Mouse (Mus musculus): Measurements from ENCODE around the gene Hap1.

Gene Hap1

GRCm38 (mm10) chr11:100355972-100356818, at the start of gene Hap1:
Gene Hap1 (minus strand): TSS chr11:100356128.
- DNase-seq (ENCODE audit: low read depth, low spot score) = peak; percentile 47

- no peak for DNase-seq (ENCODE audit: low read depth, low spot score)
Measured at GRCm38 (mm10) chr11:100404456-100405074, 48.6 kb upstream of the Hap1 start.

GRCm38 (mm10) chr11:100403445-100404134, 47.7 kb upstream of the Hap1 start:
- no peak for DNase-seq (ENCODE audit: low read depth, low spot score)

- no peak for DNase-seq (ENCODE audit: low read depth, low spot score)
Measured at GRCm38 (mm10) chr11:100402682-100403081, 46.8 kb upstream of the Hap1 start.

- DNase-seq (ENCODE audit: low read depth, low spot score) = no peak
Measured at GRCm38 (mm10) chr11:100402240-100402639, 46.3 kb upstream of the Hap1 start.

GRCm38 (mm10) chr11:100400842-100401241, 44.9 kb upstream of the Hap1 start:
- no peak for DNase-seq (ENCODE audit: low read depth, low spot score)

GRCm38 (mm10) chr11:100399727-100400538, 44.0 kb upstream of the Hap1 start:
- DNase-seq (ENCODE audit: low read depth, low spot score) = no peak

- no peak for DNase-seq (ENCODE audit: low read depth, low spot score)
Measured at GRCm38 (mm10) chr11:100399320-100399719, 43.4 kb upstream of the Hap1 start.

GRCm38 (mm10) chr11:100398517-100398916, 42.6 kb upstream of the Hap1 start:
- no peak for DNase-seq (ENCODE audit: low read depth, low spot score)

- DNase-seq (ENCODE audit: low read depth, low spot score) = peak; percentile 98
Measured at GRCm38 (mm10) chr11:100397600-100398389, 41.9 kb upstream of the Hap1 start, which contains the start of gene Jup. Gene Jup (minus strand): TSS chr11:100397763.

GRCm38 (mm10) chr11:100396886-100397599, 41.1 kb upstream of the Hap1 start:
- no peak for DNase-seq (ENCODE audit: low read depth, low spot score)

- DNase-seq (ENCODE audit: low read depth, low spot score) = no peak
Measured at GRCm38 (mm10) chr11:100395861-100396631, 40.1 kb upstream of the Hap1 start.

GRCm38 (mm10) chr11:100395200-100395599, 39.3 kb upstream of the Hap1 start:
- no peak for DNase-seq (ENCODE audit: low read depth, low spot score)

GRCm38 (mm10) chr11:100394353-100395074, 38.6 kb upstream of the Hap1 start:
- no peak for DNase-seq (ENCODE audit: low read depth, low spot score)

GRCm38 (mm10) chr11:100393733-100394132, 37.8 kb upstream of the Hap1 start:
- no peak for DNase-seq (ENCODE audit: low read depth, low spot score)

GRCm38 (mm10) chr11:100392958-100393357, 37.0 kb upstream of the Hap1 start:
- DNase-seq (ENCODE audit: low read depth, low spot score) = no peak

GRCm38 (mm10) chr11:100391884-100392345, 36.0 kb upstream of the Hap1 start:
- no peak for DNase-seq (ENCODE audit: low read depth, low spot score)

- DNase-seq (ENCODE audit: low read depth, low spot score) = no peak
Measured at GRCm38 (mm10) chr11:100391081-100391883, 35.4 kb upstream of the Hap1 start.

Measured in embryo, embryonic 11.5 days (tissue).